Mouse (Mus musculus) testis, adult 2 months (tissue): Measurements from ENCODE around the gene Aloxe3.

Experiments used
- CTCF ChIP-seq: fragments of 200-500 bp; IDR thresholded peaks from 2 replicates; pipeline ENCODE4 v1.5.1; 2012; ENCODE audit warnings: low read depth, mild to moderate bottlenecking, inconsistent platforms, low read length, moderate library complexity; ENCODE audit not compliant: control insufficient read depth, insufficient read depth, insufficient replicate concordance
- POLR2A ChIP-seq: fragments of 200-500 bp; IDR thresholded peaks from 2 replicates; pipeline ENCODE4 v1.6.1; 2012; ENCODE audit warnings: low read depth, mild to moderate bottlenecking, inconsistent platforms, low read length, moderate library complexity; ENCODE audit not compliant: control insufficient read depth

DNA sequence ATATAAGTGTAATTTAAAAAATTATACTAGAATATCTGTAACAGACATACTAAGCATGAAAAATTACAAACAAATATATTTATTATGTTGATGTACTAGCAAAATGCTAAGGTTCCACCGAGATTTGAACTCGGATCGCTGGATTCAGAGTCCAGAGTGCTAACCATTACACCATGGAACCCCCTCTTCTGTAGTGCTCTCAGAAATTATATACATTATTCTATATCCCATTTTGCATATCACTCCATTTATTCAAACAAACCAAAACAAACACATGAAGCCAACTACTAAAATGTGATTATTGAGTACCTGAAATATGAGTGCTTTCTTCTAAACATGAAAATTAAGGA lies 1.2 kb upstream of the Aloxe3 start:
- TF ChIP-seq CTCF: no peak
- TF ChIP-seq POLR2A: no peak
